Mouse (Mus musculus): ENCODE data around the gene Haus2.

The Haus2 gene

DNA sequence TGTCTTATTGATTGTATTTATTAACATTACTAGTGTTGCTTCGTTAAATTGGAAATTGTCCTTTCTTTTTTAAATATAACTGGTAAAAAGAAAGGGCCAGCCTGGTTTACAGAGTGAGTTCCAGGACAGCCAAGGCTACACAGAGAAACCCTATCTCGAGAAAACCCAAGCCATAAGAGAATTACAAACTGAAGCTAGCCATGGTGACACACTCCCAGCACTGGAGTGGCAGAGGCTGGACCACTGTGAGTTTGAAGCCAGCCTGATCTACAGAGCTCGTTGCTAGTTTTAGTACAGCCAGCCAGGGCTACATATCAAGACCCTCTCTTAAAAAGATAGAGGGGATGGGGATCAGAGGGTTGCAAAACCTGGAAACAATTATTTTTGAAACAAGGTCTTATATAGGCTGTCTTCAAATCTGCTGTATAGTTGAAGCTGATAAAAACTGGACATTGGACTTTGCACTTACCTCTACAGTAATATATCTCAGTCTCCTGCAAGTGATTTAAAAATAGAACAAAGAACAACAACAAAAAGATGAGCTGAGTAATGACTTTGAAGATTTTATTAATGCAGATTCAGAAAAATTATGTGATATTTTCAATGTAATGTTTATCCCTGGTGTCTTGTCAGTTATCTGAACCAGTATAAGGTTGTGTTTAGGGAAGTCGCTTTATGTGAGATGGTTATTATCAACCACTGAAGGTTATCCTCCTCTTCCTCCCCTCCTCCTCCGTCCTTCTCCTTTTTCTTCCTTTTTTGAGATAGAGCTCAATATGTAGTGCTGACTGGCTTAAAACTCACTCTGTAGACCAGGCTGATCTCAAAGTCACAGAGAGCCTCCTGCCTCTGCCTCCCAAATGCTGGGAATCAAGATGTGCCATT is 7.3 kb downstream of the Haus2 start:
- DNase-seq (ENCODE audit: extremely low spot score), result no peak

DNA sequence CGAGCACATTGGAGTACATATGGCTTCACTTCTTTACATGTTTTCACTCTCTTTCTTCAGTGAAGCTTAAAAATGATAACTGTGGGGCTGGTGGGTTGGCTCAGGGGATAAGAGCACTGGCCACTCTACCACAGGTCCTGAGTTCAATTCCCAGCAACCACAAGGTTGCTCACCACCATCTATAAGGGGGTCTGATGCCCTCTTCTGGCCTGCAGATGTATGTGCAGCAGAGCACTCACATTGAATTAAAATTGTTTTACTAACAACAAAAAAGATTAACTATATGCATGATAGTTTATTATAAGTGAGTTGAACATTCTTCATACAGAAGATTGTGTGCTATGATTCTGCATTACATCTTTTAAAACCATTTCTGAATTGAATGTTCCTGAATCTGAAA is 10.4 kb downstream of the Haus2 start:
- no peak for DNase-seq (ENCODE audit: extremely low spot score)

DNA sequence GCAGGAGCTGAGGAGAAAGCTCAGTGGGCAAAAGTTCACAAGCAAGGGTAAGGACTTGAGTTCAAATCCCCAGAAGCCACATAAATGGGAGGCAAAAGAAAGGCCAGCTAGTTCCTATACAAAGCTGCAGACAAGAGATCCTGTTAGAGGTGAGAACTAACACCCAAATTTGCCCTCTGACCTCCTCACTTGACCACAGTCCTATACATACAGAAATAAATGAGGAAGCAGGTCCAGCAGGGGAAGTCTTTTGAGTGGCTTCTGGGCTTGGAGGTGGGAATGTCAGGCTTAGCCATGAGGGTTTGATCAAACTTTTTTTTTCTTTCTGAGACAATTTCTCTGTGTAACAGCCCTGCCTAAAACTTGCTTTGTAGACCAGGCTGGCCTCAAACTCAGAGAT is 13.7 kb downstream of the Haus2 start:
- no peak for DNase-seq (ENCODE audit: extremely low spot score)

DNA sequence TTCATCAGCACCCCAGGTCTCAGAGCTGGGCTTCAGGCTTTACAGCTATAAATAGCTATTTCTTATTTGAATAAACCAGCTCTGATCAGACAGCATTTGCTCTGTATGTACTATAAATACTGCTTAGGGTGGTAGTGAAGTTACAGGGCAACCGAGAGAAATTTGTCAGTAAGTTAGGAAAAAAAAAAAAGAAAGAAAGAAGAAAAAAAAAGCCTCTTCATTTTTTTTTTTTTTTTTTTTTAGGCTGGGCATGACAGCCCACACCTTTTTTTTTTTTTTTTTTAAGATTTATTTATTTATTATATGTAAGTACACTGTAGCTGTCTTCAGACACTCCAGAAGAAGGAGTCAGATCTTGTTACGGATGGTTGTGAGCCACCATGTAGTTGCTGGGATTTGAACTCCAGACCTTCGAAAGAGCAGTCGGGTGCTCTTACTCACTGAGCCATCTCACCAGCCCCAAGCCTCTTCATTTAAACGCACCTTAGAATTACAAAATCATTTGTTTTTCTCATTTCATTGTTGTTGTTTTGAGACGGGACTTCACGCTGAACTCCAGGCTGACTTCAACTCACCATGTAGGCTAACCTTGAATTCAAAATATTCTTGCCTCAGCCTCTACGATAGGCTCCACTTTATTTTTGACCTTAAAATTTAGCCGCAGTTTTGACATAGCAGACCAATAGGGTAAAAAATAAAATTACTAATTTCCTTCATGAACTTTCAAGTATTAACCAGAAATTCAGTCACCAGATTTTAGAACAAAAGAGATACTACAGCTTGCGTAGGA is 19.1 kb downstream of the Haus2 start:
- DNase-seq (ENCODE audit: extremely low spot score), result no peak

DNA sequence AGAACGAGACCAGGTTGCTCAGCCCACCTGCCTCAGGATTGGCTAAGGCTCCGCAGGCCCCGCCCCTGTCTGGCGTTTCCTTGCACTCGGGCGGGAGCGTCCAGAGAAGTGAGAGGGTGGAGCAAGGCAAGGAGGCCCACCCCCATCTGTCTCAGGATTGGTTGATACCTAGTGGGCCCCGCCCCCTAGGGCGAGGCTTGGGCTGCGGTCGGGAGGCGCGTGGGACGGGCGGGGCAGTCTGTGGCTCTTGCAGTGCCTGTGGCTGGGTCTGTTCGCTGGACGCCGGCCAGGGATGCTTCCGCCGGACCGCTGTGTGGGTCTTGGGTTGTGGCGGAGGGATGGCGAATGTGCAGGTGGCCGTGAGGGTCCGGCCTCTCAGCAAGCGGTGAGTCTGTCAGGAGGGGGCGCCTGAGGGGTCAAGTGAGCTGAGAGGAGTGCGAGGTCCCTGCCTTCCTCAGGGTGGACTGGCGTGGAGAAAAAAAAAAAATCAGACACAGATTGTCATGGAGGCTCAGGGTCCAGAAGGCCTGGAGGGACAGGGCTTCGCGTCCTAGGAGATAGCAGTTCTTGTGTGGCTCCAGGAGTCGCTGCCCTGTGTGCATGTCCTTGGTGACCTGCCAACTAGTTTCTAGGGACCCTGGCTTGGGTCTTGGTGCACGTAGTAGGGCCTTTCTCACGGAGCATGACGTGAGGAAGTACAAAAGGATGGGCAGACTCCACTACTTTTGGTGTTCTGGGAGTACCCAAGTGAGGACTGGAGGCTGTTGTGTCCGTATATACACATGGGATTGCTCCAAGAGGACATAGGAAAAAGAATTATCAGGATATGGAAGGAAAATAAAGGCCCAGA is 19.9 kb downstream of the Haus2 start, which contains the start of gene Stard9:
TSS of gene Stard9 (plus strand) at position 236 of the 850 bp plus-strand sequence.
- DNase-seq (ENCODE audit: extremely low spot score), result peak; percentile 97

DNA sequence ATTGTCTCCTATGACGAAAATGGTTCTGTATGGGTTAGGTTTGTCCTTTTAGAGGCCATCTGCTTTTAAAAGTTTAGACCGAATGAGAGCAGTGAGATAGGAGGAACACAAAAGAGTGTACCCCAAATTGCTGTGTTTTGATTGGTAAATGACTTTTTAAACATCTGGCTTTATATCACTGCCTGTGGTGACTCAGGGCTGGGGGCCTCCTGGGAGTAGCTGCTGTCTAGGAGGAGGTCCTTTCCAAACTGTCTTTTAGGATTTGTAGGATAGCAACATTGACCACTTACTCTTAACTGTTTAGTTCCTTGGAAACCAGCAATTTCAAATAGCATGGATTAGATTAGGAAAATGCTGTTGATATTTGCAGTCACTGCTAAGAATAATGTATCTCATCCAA is 21.1 kb downstream of the Haus2 start:
- DNase-seq (ENCODE audit: extremely low spot score), result no peak

DNA sequence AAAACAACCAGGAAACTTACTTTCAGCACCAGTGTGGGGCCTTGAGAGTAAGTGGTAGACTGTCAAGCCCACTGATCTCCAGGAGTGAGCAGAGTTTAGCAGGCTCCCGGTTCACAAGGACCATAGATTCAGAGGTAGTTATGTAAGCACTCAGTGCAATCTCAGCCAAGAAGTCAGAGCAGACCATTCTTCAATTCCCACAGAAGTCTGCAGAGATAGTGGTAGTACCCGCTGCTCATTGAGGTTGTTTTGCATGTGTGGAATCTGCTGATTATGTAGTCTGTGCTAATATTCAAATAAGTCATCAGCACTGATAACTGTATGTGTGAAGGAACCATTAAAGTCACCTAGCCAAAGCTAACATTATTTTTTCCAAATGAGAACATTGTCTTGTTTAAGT is 21.5 kb downstream of the Haus2 start:
- DNase-seq (ENCODE audit: extremely low spot score), result no peak

DNA sequence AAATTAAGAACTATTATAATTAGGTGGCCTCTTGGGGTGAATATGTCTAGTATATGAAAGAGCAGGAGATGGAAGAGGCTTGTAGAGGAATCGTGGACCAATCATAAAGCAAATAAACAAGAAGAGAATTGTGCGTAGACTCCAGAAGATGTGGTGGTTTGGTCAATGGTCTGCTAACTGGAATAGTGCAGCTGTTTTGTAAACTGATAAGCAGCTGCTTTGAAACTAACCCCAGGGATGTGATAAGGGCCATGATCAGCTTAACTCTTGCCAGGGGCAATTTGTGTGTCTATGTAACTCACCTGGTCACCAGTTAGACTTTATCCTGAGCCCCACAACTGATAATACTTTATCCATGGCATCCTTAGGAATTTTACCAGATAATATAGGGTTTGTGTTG is 22.3 kb downstream of the Haus2 start:
- no peak for DNase-seq (ENCODE audit: extremely low spot score)

DNA sequence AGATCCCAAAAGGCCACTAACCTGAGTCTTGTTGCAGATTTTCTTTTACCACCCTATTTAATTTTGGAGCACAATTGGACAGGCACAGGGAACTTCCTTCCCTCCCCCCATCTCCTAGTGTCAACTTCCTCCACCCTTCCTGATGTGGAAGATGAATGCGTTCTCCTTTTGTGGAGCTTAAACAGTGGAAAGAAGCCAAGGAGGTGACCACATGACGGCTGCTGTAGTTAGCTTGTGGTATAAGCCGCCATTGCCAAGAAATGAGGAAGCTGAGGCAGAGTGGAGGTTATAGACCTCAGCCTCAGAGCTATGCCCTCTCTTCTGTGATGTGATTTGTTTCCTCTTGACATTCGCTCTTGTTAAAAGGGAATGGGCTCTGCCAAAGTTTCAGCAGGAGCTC is 22.8 kb downstream of the Haus2 start:
- DNase-seq (ENCODE audit: extremely low spot score), result no peak

DNA sequence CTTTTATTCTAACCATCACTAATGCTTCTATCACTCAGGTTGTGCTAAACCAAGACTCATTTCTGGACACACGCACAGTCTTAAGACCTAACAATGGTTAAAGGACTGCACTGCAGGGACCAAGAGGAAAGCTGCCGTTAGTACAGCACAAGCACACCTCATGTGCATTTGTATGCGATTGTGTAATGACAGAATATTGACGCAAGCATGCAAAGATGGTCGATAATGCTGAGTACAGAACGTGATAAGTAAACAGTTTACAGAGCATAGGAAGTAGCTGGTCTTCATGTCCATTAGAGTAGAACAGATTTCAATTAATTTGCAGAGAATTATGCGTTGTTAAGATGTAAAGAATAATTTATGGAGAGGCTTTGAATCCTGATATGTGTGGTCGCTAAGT is 31.7 kb downstream of the Haus2 start:
- DNase-seq (ENCODE audit: extremely low spot score), result no peak

DNA sequence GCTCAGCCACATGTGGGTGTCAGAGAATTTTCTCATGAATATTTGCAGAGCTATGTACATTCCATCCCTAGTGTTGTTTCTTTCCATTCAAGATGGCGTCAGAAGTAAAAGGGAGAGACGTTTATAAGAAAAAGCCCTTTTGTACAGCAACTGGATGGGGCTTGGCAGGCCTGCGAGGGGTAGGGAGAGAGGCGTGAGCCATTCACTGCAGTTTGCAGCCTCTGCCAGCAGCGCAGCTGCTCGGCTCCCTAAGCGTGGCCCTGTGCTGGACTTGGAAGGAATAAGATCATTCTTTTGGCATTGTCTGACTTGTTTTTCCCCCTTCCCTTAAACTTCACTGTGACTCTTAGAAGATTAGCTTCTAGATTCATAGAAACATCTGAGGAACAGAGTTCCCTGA is 34.7 kb downstream of the Haus2 start:
- no peak for DNase-seq (ENCODE audit: extremely low spot score)

DNA sequence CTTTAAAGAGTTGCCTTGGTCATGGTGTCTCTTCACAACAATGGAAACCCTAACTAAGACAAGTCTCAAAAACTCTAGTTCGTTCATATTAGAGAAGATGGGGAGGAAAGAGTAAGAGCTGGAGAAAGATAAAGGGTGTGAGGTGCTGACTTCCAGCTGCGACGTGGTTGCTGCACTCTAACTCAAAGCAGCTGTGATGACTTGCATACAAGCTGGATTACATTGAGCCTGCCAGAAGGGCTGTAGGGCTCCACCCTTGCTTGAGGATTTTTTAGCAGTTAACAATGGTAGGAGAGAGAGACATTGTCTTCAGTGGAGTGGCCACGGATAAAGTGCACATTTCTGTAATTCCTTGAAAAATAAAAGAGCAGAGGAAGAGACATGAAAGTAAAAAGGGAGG is 37.6 kb downstream of the Haus2 start:
- no peak for DNase-seq (ENCODE audit: extremely low spot score)

DNA sequence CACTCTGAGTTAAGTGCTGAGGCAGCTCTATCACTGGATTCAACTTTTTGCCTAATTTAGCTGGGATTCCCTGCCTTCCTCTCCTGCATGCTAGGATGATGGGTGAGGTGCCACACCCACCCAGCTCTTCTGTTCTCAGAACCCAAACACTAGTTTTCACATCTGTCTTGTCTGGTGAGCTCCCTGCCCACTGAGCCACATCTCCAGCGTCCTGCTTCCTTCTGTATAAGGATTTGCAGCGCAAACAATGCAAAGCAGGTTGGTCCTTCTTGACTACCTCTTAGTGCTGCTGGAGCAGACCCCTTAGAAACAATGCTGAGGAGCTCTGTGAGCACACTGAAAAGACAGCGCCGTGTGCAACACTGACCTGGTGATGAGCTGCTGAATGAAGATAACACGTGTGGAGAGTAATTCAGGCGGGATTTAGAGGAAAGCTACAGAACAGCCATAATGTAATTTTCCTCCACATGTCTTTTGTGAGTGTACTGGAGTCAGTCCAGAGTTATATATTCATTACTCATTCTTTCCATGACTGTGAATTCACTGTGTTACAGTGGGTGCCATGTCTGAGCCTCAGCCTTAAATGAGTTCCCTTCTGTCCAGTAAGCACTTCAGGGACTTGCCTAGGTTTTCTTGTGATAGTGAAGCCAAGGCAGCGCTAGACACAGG is 43.2 kb downstream of the Haus2 start:
- DNase-seq (ENCODE audit: extremely low spot score), result no peak

DNA sequence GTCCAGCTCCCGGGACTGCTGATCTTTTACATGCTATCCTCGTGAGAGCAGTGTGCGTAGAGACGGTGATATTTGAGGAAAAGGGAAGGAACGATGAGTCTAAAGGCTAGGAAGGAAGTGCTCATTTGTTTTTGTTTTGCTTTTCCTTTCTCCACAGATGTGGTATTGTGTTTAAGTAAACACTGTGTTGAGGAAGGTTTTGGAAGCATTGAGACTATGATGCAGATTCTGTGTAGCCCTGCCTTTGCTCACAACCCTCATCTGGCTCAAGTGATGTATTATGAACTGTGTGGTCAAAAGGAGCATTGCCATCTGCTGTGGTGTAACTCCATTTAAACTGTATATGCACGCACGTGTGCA is 43.7 kb downstream of the Haus2 start:
- DNase-seq (ENCODE audit: extremely low spot score), result no peak

DNA sequence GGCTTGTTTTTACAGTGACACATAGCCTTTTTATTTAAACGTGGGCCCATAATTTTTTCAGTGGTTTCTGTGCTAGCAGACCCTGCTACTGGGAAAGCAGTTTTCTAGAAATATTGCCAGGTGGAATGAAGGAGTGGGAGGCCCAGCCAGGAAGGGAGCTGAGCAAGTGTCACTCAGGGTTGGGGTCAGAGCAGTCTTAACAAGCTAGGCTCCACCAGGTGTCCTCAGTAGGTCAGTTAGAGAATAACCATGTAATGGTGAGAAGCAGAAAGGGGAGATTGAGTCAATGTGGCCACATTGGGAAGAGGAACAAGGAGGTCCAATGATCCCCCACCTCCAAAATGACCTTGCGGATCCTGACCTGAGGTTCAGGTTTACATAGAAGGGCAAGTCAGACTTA is 45.5 kb downstream of the Haus2 start:
- DNase-seq (ENCODE audit: extremely low spot score), result no peak

DNA sequence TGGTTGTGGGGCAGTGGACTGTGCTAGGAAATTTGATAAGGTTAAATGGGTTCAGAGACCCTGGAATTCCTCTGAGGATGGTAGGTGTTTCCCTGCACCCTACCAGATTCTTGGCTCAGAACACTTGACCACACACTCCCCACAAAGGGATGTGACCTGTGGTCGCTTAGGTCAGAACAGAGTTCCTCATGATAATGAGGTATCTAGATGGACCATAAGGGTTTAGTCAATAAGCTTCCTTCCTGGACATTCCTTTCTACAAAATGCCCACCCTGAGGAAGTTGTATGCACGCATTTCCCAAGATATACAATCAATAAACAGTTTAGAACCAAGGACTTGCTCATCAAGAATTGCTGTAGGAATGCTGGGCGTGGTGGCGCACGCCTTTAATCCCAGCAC is 46.7 kb downstream of the Haus2 start:
- no peak for DNase-seq (ENCODE audit: extremely low spot score)

DNA sequence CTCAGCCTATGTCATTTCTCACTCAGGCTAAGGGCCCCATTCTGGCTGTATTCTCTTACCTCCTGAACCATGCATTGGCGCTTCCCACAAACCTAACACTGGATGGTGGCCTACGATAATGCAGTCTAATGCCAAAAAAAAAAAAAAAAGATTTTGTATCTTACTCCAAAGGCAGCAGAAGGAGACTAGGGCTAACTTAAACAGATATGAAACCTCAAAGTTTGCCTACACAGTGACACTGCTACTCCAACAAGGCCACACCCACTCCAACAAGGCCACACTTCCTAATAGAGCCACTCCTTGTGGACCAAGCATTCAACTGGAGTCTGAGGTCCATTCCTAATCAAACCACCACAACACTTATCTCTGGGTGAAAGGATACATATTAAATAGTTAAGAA is 47.5 kb downstream of the Haus2 start:
- DNase-seq (ENCODE audit: extremely low spot score), result no peak

DNA sequence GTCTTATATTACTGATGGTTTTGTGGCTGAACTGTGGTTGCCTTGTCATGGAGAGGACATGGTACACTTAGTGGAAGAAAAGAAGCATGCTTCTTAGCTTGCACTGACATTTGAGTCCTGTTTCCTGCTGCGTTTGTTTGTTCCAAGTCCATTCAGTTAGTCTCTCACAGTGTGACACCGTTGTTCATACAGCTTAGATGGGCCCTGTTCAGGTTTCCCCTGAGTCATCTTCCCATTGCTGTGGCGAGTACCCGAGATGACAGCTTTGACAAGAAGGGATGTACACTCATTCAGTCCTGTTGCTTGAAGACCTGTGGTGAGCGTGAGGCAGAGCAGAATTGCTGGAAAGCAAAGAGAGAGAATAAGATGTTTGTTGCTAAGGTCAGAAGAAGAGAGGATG is 49.3 kb downstream of the Haus2 start:
- DNase-seq (ENCODE audit: extremely low spot score), result no peak

DNA sequence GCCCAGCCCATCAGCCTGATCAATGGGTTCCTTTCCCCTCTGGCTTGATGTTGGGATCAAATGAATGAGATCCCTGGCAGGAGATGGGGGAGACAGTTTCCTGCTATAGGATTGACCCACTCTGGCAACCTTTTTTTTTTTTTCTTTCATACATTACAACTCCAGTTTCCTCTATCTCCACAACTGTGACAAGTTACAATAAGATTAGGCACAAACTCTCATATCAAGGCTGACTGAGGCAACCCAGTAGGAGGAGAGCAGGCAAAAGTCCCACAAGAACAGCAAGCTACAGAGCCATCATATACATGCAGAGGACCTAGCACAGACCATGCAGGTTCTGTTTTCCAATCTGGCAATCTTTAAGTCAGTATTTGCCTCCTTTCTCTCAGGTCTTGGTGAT is 50.1 kb downstream of the Haus2 start:
- DNase-seq (ENCODE audit: extremely low spot score), result no peak

DNA sequence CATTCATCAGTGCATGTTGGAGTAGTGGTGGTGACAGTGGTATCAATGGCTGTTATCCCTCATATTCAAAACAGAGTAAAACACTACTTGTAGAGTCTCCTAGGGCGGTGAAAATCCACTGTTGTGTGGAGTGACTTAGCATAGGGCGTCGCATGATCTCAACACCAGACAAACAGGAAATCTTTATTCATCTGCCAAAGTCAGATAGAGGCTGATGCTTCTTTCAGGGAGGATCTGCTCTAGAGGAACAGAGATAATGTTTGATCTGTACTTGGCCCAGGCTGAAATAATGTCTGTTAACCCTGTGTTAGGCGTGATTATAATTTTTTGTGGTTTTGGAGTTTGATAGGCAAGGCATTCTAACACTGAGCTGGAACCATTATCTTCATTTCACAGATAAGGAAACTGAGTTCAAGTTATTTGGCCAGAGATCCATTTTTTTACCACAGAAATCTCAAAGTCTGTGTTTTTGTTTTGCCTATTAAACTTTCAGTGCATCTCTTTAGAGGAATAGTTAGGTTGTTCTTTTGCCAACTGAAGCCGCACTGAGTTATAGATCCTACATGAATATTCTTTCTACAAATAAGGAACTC is 51.4 kb downstream of the Haus2 start:
- DNase-seq (ENCODE audit: extremely low spot score), result no peak

DNA sequence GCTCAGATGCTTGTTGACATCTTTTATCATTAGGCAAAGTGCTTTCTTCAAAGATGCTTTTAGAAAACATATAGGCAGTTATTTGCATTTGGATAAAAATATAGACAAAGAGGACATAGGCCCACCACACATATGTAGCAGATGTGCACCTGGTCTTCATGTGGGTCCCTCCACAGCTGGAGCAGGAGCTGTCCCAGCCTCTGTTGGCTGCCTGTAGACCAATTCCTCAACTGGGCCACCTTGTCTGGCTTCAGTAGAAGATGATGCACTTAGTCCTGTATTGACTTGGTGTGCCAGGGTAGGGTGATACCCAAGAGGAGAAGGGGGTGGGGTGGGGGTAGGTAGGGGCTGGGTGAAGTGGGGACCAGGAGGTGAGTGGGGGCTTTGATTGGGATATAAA is 53.6 kb downstream of the Haus2 start:
- DNase-seq (ENCODE audit: extremely low spot score), result no peak

All from embryo, embryonic 9.5 days (tissue).